ENCODE assay signal across 22 mouse cellular contexts in genomic region chr6:29261831-29262230, GRCm38 (mm10). TPM values are rescaled to one million over a fixed set of nuclear protein-coding genes. Genes with fewer than 3 reads are reported as not detected.
DNase-seq lines count a peak whose midpoint lies in the region; ATAC-seq and TF ChIP-seq lines count a peak whose summit lies in the region.
"Had no signal": no experiment of that assay in that cellular context is flagged by ENCODE, and none has a peak within 500 bp of the region (broad histone marks: within the 10 kb centered on the region; RNA-seq: fewer than 3 reads in every experiment).

No protein-coding gene starts in this region.

- no peak for TF ChIP-seq POLR2A in liver, adult 2 months (IDR thresholded peaks at IDR 0.05; ENCODE audit: extremely low read depth, insufficient read depth, low read length)

- intact Hi-C loops in left cerebral cortex, postnatal 36 days (cut with DNase I): no loop called here

- peaks cover 9% of the 10 kb centered on the region for H3K4me1 ChIP-seq in liver, adult 2 months (ENCODE audit: control insufficient read depth, insufficient read depth, low read length)
- H3K4me1 ChIP-seq in liver, embryonic 11.5 days (replicated peaks; ENCODE audit: control insufficient read depth, insufficient read depth, low read length): no peaks in the 10 kb centered on the region
- H3K4me1 ChIP-seq: embryonic facial prominence, embryonic 10.5 days; embryonic facial prominence, embryonic 12.5 days had no signal

- no peak overlapping the region for H3K4me2 ChIP-seq in liver, embryonic 11.5 days
- H3K4me2 ChIP-seq: embryonic facial prominence, embryonic 12.5 days; forebrain, embryonic 13.5 days; forebrain, embryonic 15.5 days had no signal

- H3K27ac ChIP-seq in liver, adult 2 months (replicated peaks; ENCODE audit: insufficient read depth, low read depth, low read length): no peak overlapping the region
- no peak overlapping the region for H3K27ac ChIP-seq in liver, embryonic 11.5 days (ENCODE audit: low read depth, low read length)
- H3K27ac ChIP-seq: embryonic facial prominence, embryonic 10.5 days; embryonic facial prominence, embryonic 12.5 days; forebrain, embryonic 13.5 days; forebrain, embryonic 15.5 days had no signal

- no peaks in the 10 kb centered on the region for H3K79me2 ChIP-seq in liver, adult 2 months (ENCODE audit: control insufficient read depth, insufficient read depth, low read length)

- no peak for TF ChIP-seq CTCF in liver, adult 2 months (IDR thresholded peaks at IDR 0.05; ENCODE audit: low read depth, low read length)

- H3K36me3 ChIP-seq in liver, adult 2 months (ENCODE audit: control insufficient read depth, insufficient read depth, low read length): no peaks in the 10 kb centered on the region
- H3K36me3 ChIP-seq in liver, embryonic 11.5 days (ENCODE audit: control insufficient read depth, insufficient read depth, low read length): no peaks in the 10 kb centered on the region
- H3K36me3 ChIP-seq: embryonic facial prominence, embryonic 10.5 days; embryonic facial prominence, embryonic 12.5 days; forebrain, embryonic 15.5 days had no signal

- WGBS in liver, adult 2 months: 30% methylated on average over 5 of the region's 5 CpGs
- WGBS in liver, embryonic 11.5 days: 69% methylated on average over 5 of the region's 5 CpGs

- no peak for ATAC-seq in liver, embryonic 11.5 days (replicated peaks; ENCODE audit: low FRiP score)
- ATAC-seq: forebrain, embryonic 13.5 days; forebrain, embryonic 15.5 days; forebrain, postnatal 0 days had no signal

- H3K9ac ChIP-seq in liver, adult 2 months (ENCODE audit: low read depth, low read length): no peak overlapping the region
- H3K9ac ChIP-seq in liver, embryonic 11.5 days (ENCODE audit: low read depth, low read length): no peak overlapping the region
- H3K9ac ChIP-seq: embryonic facial prominence, embryonic 12.5 days; forebrain, embryonic 13.5 days; forebrain, embryonic 15.5 days; forebrain, postnatal 0 days had no signal

- H3K4me3 ChIP-seq in liver, adult 2 months (ENCODE audit: insufficient read depth, low read depth, low read length): no peak overlapping the region
- H3K4me3 ChIP-seq in liver, embryonic 11.5 days (ENCODE audit: low read depth, low read length): no peak overlapping the region
- H3K4me3 ChIP-seq: embryonic facial prominence, embryonic 10.5 days; embryonic facial prominence, embryonic 12.5 days; forebrain, embryonic 13.5 days; forebrain, embryonic 15.5 days had no signal

- no peaks in the 10 kb centered on the region for H3K9me3 ChIP-seq in liver, embryonic 11.5 days (ENCODE audit: control insufficient read depth, low read length)
- H3K9me3 ChIP-seq: embryonic facial prominence, embryonic 10.5 days; embryonic facial prominence, embryonic 12.5 days; forebrain, embryonic 13.5 days; forebrain, embryonic 15.5 days had no signal

- no peaks in the 10 kb centered on the region for H3K27me3 ChIP-seq in liver, adult 2 months (ENCODE audit: control insufficient read depth, insufficient read depth, low read length)
- no peaks in the 10 kb centered on the region; the same call in 1 of the 2 replicates for H3K27me3 ChIP-seq in liver, embryonic 11.5 days (replicated peaks; ENCODE audit: control insufficient read depth, insufficient read depth, low read length)
- H3K27me3 ChIP-seq: embryonic facial prominence, embryonic 12.5 days; forebrain, embryonic 15.5 days had no signal

- peak; percentile 32 for DNase-seq in adrenal gland, postnatal 14 days
- DNase-seq in adrenal gland, adult 2 months: no peak
- DNase-seq in gastrocnemius, postnatal 25 days: peak; percentile 29
- no peak for DNase-seq in gastrocnemius, adult 18-20 months (ENCODE audit: low spot score)
- peak; percentile 93 for DNase-seq in liver, adult 2 months (ENCODE audit: extremely low read depth, low read depth, low spot score)
- DNase-seq in liver, embryonic 11.5 days (ENCODE audit: low spot score): no peak
- peak; percentile 32 for DNase-seq in skeletal muscle tissue, adult 2 months (ENCODE audit: low read depth, low spot score)
- DNase-seq in left cerebral cortex, postnatal 36 days (ENCODE audit: low spot score in 2 of 2): no peak
- DNase-seq: adrenal gland, postnatal 25 days; cerebellum, adult 11-12 months; cerebellum, adult 2 months; cerebellum, adult 9-10 months; cerebellum, postnatal 25 days; forebrain, postnatal 0 days had no signal

RNA-seq across cellular contexts. Expression of gene Hilpda, which starts 10.5 kb away (rescaled TPM):
- 5.0 and 10.4 TPM in 2 replicates for total RNA-seq in adrenal gland, postnatal 14 days (2021)
- total RNA-seq in adrenal gland, adult 2 months (2021): 1 to 10 TPM; 2.6 to 6.8 TPM
- 10.0 and 12.1 TPM in 2 replicates for polyA plus RNA-seq in adrenal gland, adult 2 months (2012; rRNA removed)
- 1 to 10 TPM; 3.5 to 4.2 TPM for total RNA-seq in gastrocnemius, postnatal 25 days (2021)
- total RNA-seq in gastrocnemius, adult 18-20 months (2021): 1 to 10 TPM; 2.4 to 3.7 TPM
- total RNA-seq in liver, adult 2 months (2014; rRNA removed): 2.5 and 3.3 TPM in 2 replicates
- polyA plus RNA-seq in liver, adult 2 months (2012; rRNA removed): 4.0 and 5.8 TPM in 2 replicates
- polyA plus RNA-seq in liver, embryonic 11.5 days (2014; fragmentation: Nextera tagmentation; extraction: Ambion mirVana): 34.2 and 35.3 TPM in 2 replicates
- total RNA-seq in left cerebral cortex, postnatal 36 days (2021): 1 to 10 TPM; 6.5 to 7.5 TPM

RNA-seq across cellular contexts. Expression of gene Fam71f2, which starts 17.6 kb away (rescaled TPM):
- total RNA-seq in adrenal gland, postnatal 14 days (2021): 0.41 TPM in 1 of 2 replicates, not detected in the other
- under 1 TPM in 1 of 2 experiments, not detected in 1; 0.29 TPM for total RNA-seq in adrenal gland, adult 2 months (2021)
- polyA plus RNA-seq in adrenal gland, adult 2 months (2012; rRNA removed): 0.18 and 0.35 TPM in 2 replicates
- not detected for total RNA-seq in gastrocnemius, postnatal 25 days (2021)
- not detected for total RNA-seq in gastrocnemius, adult 18-20 months (2021)
- total RNA-seq in liver, adult 2 months (2014; rRNA removed): not detected in 2 replicates
- polyA plus RNA-seq in liver, adult 2 months (2012; rRNA removed): 0.24 TPM in 1 of 2 replicates, not detected in the other
- polyA plus RNA-seq in liver, embryonic 11.5 days (2014; fragmentation: Nextera tagmentation; extraction: Ambion mirVana): 0.47 and 0.58 TPM in 2 replicates
- total RNA-seq in left cerebral cortex, postnatal 36 days (2021): under 1 TPM; 0.32 to 0.79 TPM
- total RNA-seq: MEL had no signal

RNA-seq across cellular contexts. Expression of gene Impdh1, which starts 45.7 kb away (rescaled TPM):
- total RNA-seq in adrenal gland, postnatal 14 days (2021): 252 and 482 TPM in 2 replicates
- 10 to 100 TPM; 58.3 to 86.4 TPM for total RNA-seq in adrenal gland, adult 2 months (2021)
- 94.4 and 102 TPM in 2 replicates for polyA plus RNA-seq in adrenal gland, adult 2 months (2012; rRNA removed)
- total RNA-seq in gastrocnemius, postnatal 25 days (2021): 10 to 100 TPM; 13.6 to 15.5 TPM
- 10 to 100 TPM in 1 of 2 experiments, 1 to 10 TPM in 1; 9.2 to 12.8 TPM for total RNA-seq in gastrocnemius, adult 18-20 months (2021)
- total RNA-seq in liver, adult 2 months (2014; rRNA removed): 1.1 and 2.6 TPM in 2 replicates
- polyA plus RNA-seq in liver, adult 2 months (2012; rRNA removed): 3.4 and 5.2 TPM in 2 replicates
- 26.5 and 26.7 TPM in 2 replicates for polyA plus RNA-seq in liver, embryonic 11.5 days (2014; fragmentation: Nextera tagmentation; extraction: Ambion mirVana)
- 10 to 100 TPM; 63.5 to 69.7 TPM for total RNA-seq in left cerebral cortex, postnatal 36 days (2021)

RNA-seq across cellular contexts. Expression of gene Fam71f1, which starts 57.1 kb away (rescaled TPM):
- not detected in 2 replicates for total RNA-seq in adrenal gland, postnatal 14 days (2021)
- not detected for total RNA-seq in adrenal gland, adult 2 months (2021)
- not detected in 2 replicates for polyA plus RNA-seq in adrenal gland, adult 2 months (2012; rRNA removed)
- total RNA-seq in gastrocnemius, postnatal 25 days (2021): not detected
- total RNA-seq in gastrocnemius, adult 18-20 months (2021): not detected
- not detected in 2 replicates for total RNA-seq in liver, adult 2 months (2014; rRNA removed)
- polyA plus RNA-seq in liver, adult 2 months (2012; rRNA removed): not detected in 2 replicates
- polyA plus RNA-seq in liver, embryonic 11.5 days (2014; fragmentation: Nextera tagmentation; extraction: Ambion mirVana): 0.25 TPM in 1 of 2 replicates, not detected in the other
- not detected for total RNA-seq in left cerebral cortex, postnatal 36 days (2021)
- total RNA-seq: adrenal gland, postnatal 25 days; forebrain, postnatal 0 days; MEL had no signal
- polyA plus RNA-seq: brain, embryonic 14.5 days; cerebellum, adult 2 months; cortical plate, adult 2 months; embryonic facial prominence, embryonic 10.5 days; forebrain, embryonic 11.5 days; forebrain, embryonic 13.5 days; forebrain, embryonic 15.5 days; forebrain, postnatal 0 days had no signal

Comparison
In these comparisons a context has a peak if more than half of its experiments do, and no peak if none do; other contexts are left out.
1. DNase-seq: peak in adrenal gland, postnatal 14 days (single experiment), gastrocnemius, postnatal 25 days (single experiment), liver, adult 2 months (single experiment) and skeletal muscle tissue, adult 2 months (single experiment); none in adrenal gland, adult 2 months (single experiment), gastrocnemius, adult 18-20 months (single experiment), liver, embryonic 11.5 days (single experiment) and left cerebral cortex, postnatal 36 days (0 of 2).